Mouse (Mus musculus) kidney, postnatal 36 days (tissue): Measurements from ENCODE around the gene Cyp1b1.

Experiments used
- DNase-seq, 2 experiments: peaks; one replicate each; pipeline ENCODE4 v3.0.0; 2021 to 2022; ENCODE audit warnings: mixed read lengths in 2 of 2

Gene Cyp1b1

DNA sequence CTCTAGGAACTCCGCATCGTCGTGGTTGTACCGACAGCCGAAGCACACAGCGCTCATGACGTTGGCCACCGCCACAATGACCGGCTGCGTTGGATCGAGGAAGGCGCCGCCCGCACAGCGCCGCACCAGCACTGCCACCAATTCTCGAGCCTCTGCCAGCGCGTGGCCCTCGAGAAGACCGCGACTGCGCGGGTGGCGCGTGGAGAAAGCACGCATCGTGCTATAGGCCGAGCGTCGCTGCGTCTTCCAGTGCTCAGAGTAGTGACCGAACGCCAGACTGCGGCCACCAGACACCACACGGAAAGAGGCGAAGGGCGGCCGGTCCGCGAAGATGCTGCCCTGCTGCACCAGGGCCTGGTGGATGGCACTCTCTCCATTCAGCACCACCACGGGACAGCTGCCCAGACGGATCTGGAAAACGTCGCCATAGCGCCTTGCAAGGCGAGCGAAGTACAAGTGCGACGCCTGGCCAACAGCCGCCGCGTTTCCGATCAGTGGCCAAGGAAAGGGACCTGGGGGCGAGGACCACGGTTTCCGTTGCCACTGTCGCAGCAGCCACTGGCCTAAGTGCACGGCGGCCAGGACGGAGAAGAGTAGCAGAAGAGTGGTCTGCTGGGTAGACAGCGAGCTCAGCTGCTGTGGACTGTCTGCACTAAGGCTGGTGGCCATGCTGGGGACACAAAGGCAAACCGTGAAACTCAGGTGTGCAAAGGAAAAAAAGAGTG, 1.1 kb downstream of the Cyp1b1 start:
- DNase-seq, result peak in 1 of 2 experiments; percentile 66

DNA sequence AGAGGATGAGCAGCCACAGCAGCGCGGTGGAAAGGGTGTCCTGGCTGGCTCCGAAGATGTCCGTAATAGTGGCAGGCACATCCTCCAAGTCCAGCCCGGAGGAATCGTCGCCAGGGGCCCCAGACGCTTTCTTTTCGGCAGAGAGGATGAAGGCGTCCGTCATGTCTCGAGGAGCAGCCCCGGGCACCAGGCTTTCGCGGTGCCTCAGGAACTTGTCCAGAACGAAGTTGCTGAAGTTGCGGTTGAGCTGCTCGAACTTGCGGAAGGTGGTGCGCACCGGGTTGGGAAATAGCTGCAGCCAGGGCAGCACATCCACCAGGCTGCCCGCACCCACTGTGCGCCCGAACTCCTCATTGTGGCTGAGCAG, 1.6 kb downstream of the Cyp1b1 start:
- DNase-seq, result no peak

DNA sequence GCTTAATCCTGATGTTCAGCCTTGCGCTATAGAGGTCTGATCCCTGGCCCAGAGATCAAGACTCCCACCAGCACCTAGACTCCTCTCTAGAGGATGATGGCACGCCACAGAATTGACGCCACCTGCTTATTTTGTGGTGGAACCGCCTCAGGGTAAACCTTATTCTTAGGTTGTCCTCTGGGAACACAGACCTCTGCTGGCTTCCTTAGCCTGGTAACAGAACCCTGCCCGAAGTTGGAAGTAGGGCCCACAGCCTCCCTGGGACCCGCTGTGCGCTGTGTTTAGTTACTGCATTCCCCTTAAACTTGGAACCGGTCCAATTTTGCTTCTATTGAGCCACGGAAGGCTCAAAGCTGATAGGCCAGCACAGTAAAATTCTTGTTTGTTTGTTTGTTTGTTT, 2.3 kb downstream of the Cyp1b1 start:
- DNase-seq, result peak in 1 of 2 experiments; percentile 11

- no peak for DNase-seq
Observed at GRCm38 (mm10) chr17:79711944-79712343, 2.9 kb downstream of the Cyp1b1 start.

- DNase-seq, result peak in 1 of 2 experiments; percentile 48
Observed at GRCm38 (mm10) chr17:79710246-79710842, 4.5 kb downstream of the Cyp1b1 start.

DNA sequence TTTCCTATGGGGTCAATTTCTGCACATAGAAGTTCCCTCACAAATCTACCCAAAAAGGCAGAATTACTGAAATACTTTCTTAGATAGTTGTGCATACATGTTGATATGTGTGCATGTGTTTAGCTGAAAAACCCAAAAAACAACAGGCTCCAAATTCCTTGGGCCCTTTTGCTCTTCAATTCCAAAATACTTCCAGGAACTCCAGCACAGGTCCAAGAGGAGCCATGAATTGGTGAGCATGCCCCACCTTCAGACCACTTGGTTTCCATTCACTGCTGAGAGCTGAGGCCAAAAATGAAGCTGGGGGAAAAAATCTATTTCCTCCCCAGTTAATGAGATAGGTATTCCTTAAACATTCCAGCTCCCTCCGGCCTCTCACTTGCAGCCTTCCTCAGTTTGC, 5.1 kb downstream of the Cyp1b1 start:
- no peak for DNase-seq

DNA sequence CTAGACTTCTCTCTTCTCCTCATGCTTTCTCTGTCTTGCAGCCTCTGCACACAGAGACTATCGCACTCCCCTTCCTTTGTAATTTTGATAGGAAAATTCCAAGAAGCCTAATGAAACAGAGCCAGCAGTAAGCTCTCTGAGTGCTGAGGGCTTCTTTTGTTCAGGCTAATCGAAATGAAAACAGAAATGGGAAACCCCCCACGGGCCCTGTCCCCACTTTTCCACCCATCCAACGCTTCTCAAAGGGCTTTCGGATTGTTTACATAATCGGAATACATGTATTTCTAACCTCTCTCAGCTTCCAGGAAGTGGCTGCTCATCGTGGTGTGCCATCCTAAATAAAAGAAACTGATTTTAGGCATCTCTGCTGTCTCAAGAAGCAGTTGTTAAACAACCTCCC, 6.7 kb downstream of the Cyp1b1 start:
- no peak for DNase-seq

DNA sequence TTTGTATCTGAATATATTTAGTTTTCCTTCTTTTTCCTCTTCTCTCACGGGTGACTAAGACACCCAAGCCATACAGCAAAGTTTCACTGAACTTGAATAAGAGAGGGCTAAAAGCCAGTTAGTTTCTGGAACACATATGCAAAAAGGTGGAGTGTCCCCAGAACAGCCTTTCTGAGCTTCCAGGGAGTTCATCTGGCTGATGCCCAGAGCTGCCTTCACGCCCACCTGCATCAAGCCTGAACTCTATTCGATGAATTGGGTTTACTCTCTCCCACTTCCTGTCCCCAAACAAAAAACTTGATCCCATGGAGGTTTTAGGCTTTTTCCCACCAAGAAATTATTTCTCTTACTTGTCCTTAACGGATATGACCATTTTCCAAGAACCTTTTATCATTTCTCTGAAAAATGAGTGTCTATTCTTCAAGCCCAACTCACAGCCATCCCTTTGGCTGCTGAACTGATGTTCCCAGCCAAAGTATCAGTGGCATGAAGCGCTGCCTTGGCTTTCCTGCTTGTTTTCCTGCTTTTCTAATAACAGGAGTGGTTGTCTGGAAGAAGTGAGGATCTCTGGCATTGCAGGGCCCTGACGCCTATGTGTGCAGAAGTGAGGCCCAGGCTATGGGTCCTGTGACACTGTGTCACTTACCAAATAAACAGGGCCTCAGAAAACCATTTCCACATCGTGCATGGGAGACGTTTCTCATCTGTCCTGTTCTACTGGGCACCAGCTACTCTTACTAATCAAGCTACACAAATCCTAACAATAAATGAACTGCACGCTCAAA, 9.0 kb downstream of the Cyp1b1 start:
- no peak for DNase-seq

DNA sequence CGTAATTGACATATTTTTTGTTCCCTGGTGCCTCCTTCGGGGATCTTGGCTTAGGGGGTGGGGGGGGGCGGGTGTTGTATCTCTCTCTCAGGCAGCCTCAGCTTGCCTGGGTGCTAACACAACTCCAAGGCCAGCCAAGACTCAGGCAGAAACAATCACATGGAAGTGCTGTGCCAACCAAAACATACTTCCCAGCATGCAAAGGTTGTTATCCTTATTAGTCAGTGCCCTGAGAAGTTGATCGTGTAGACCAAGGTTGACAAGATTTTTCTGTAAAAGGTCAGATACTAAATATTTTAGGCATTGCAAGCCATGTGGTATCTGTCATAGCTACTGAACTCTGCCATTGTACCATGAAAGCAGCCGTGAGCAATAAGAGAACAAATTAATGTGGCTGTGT, 14.0 kb downstream of the Cyp1b1 start:
- DNase-seq, result no peak

- peak in 1 of 2 experiments; percentile 67 for DNase-seq
Observed at GRCm38 (mm10) chr17:79699197-79699596, 15.7 kb downstream of the Cyp1b1 start.

DNA sequence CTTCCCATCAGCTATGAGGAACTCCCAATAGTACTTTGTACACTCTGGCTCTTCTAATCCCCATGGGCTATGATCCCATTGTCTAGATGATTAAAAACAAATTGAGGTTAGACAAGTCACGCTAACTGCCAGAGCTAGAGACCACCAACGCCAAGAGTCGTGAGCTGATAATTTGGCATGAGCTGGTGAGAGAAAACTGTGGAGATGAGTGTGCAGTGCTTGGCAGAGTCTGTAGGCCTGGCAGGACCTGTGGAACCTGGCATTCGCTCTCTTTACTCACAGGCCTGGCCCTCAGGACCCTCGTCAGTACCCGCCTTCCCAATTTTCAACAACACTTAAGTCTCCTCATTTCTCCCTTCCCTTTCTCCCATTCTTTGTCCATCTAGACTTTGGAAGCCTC, 19.3 kb downstream of the Cyp1b1 start:
- no peak for DNase-seq

- DNase-seq, result no peak
Observed at GRCm38 (mm10) chr17:79695106-79695505, 19.8 kb downstream of the Cyp1b1 start.

GRCm38 (mm10) chr17:79670837-79671236, 44.0 kb downstream of the Cyp1b1 start:
- DNase-seq, result no peak

GRCm38 (mm10) chr17:79664106-79664417, 50.8 kb downstream of the Cyp1b1 start:
- no peak for DNase-seq

GRCm38 (mm10) chr17:79663393-79664105, 51.3 kb downstream of the Cyp1b1 start:
- peak in 1 of 2 experiments; percentile 36 for DNase-seq

DNA sequence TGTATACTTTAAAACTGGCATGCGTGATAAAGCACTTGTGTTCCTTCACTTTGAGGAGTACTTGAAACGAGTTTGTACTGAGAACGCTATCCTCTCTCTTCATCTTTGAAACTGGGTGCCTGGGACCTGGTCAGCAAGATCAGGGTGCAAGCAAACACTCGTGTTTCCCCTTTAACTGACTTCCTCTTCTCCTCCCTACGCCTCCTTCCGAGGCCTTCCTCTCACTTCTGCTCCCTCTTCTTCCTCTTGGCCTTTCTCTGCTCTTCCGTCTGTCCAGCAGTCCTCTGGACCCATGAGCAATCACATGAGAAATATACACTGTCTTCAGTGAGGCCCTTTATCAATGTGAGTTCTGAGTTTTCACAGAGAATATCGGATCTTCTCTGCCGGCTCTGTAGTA, 53.0 kb downstream of the Cyp1b1 start:
- no peak for DNase-seq

- DNase-seq, result peak; percentile 61 to 84
Observed at GRCm38 (mm10) chr17:79661387-79661786, 53.5 kb downstream of the Cyp1b1 start.

- DNase-seq, result no peak
Observed at GRCm38 (mm10) chr17:79658863-79659262, 56.0 kb downstream of the Cyp1b1 start.

DNA sequence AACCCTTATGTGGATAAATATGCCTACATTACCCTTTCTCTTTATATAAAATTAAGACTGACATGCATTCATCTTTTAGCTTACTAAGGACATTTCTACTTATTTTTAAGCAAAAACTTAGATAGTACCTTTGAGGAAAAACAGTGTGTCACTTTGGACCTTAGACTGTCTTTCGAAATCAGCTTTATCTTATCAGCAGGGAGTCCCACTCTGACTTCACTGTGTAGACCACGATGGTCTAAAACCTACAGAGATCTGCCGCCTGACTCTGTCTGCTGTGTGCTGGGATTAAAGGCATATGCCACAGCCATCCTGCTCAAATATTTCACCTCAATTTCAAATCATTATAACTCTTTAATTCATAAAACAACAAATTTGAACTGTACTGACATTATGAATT, 56.4 kb downstream of the Cyp1b1 start:
- no peak for DNase-seq

GRCm38 (mm10) chr17:79657785-79658184, 57.1 kb downstream of the Cyp1b1 start:
- peak; percentile 2 to 7 for DNase-seq

DNA sequence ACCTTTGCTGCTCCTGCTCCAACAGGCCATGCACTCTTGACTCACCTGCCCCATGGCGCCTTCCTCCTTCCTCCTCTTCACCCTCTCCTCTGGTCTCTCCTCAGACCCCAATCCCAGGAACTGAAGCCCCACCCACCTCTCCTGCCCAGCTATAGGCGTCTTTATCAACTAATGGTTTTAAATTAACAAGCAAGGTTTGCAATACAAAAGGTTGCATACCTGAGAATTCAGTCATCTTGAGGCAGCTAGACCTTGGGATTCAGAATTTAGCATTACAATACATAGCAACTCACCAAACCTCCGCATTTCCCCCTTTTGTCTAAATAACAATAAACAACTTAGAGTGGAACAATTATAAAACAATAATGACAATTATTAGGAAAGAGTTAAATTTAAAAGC, 60.7 kb downstream of the Cyp1b1 start:
- no peak for DNase-seq

DNA sequence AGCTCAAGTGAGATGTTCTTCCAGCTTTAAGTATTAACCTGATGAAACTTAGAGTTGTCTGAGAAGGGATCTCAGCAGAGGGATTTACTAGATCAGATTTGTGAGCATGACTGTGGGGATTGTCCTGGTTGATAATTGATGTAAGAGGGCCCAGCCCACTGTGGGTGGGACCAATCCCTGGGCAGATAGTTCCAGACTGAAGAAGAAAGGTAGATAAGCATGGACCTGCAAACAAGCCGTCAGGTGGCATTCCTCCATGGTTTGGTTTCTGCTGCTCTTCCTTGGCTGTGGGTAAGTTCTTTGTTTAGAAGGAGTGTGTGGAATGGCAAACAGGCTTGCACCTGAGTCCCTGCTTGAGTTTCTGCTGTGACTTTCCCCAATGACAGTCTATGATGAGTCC, 61.7 kb downstream of the Cyp1b1 start:
- DNase-seq, result no peak
